Mouse (Mus musculus) stomach, embryonic 14.5 days (tissue): ENCODE measurements around the gene Derl3. TPM values are rescaled to one million over a fixed set of nuclear protein-coding genes. Genes with fewer than 3 reads are reported as not detected.

Source experiments
- ATAC-seq: fragments of 200-750 bp; cut with Nextera tagmentation; 2 replicates; pipeline ENCODE4 v1.8.0; 2017; ENCODE audit warnings: low read depth, moderate TSS enrichment; ENCODE audit not compliant: insufficient number of reproducible peaks, insufficient read depth, low FRiP score
- H3K27ac ChIP-seq: fragments of 300-500 bp; sonication (generic); 2 replicates; pipeline ENCODE4 v1.5.1; 2014; ENCODE audit warnings: mild to moderate bottlenecking, low read length, moderate library complexity, mixed read lengths
- H3K27me3 ChIP-seq: fragments of 300-500 bp; sonication (generic); 2 replicates; pipeline ENCODE4 v1.6.1; 2014; ENCODE audit warnings: low read length, control low read depth, mixed read lengths; ENCODE audit not compliant: control insufficient read depth, insufficient read depth
- H3K36me3 ChIP-seq: fragments of 300-500 bp; sonication (generic); 2 replicates; pipeline ENCODE4 v1.6.1; 2014; ENCODE audit warnings: mild to moderate bottlenecking, control low read depth, low read length, moderate library complexity, mixed read lengths; ENCODE audit not compliant: control insufficient read depth, insufficient read depth
- H3K4me1 ChIP-seq: fragments of 300-500 bp; sonication (generic); 2 replicates; pipeline ENCODE4 v1.6.1; 2014; ENCODE audit warnings: low read length, control low read depth, mixed read lengths; ENCODE audit not compliant: control insufficient read depth, insufficient read depth
- H3K4me2 ChIP-seq: fragments of 300-500 bp; sonication (generic); replicated peaks from 2 replicates; pipeline ENCODE4 v1.6.1; 2014; ENCODE audit warnings: low read depth, low read length, control low read depth
- H3K4me3 ChIP-seq: fragments of 300-500 bp; sonication (generic); 2 replicates; pipeline ENCODE4 v1.5.1; 2014; ENCODE audit warnings: low read depth, low read length, control low read depth
- H3K9ac ChIP-seq: fragments of 300-500 bp; sonication (generic); replicated peaks from 2 replicates; pipeline ENCODE4 v1.6.1; 2014; ENCODE audit warnings: low read depth, mild to moderate bottlenecking, control low read depth, low read length, moderate library complexity, mixed read lengths
- H3K9me3 ChIP-seq: fragments of 300-500 bp; sonication (generic); 2 replicates; pipeline ENCODE4 v1.6.1; 2016; ENCODE audit warnings: low read depth, low read length, control low read depth; ENCODE audit not compliant: control insufficient read depth
- whole genome bisulfite sequencing: fragments of 180-500 bp; shearing (Covaris S2); extraction: QIAGEN DNeasy Blood & Tissue Kit; methylation state at CpG from one replicate; pipeline ENCODE4 v1.1.7; 2014; 5-methylcytosine and 5-hydroxymethylcytosine counted together
- polyA plus RNA-seq: library from polyadenylated mRNA; unstranded; fragments of >200 nt; fragmentation: Nextera tagmentation; extraction: Ambion mirVana; gene quantifications from 2 replicates; pipeline ENCODE4 v1.2.1, GENCODE M21; 2014

Gene Derl3
- polyA plus RNA-seq, 1 experiment from 2014 or later: 2.3 TPM

- 43% methylated on average over 8 of the region's 8 CpGs for WGBS
- H3K9ac ChIP-seq: no peak overlapping the region
- no peak for ATAC-seq
- H3K27me3 ChIP-seq: no peaks in the 10 kb centered on the region
- no peak overlapping the region for H3K27ac ChIP-seq
- no peaks in the 10 kb centered on the region for H3K36me3 ChIP-seq
- peaks cover 9% of the 10 kb centered on the region; the same call in 1 of the 2 replicates for H3K4me1 ChIP-seq
- H3K4me2 ChIP-seq: no peak overlapping the region
- no peaks in the 10 kb centered on the region for H3K9me3 ChIP-seq
- no peak overlapping the region for H3K4me3 ChIP-seq
Observed at GRCm38 (mm10) chr10:75889406-75890153, 3.6 kb upstream of the Derl3 start.

DNA sequence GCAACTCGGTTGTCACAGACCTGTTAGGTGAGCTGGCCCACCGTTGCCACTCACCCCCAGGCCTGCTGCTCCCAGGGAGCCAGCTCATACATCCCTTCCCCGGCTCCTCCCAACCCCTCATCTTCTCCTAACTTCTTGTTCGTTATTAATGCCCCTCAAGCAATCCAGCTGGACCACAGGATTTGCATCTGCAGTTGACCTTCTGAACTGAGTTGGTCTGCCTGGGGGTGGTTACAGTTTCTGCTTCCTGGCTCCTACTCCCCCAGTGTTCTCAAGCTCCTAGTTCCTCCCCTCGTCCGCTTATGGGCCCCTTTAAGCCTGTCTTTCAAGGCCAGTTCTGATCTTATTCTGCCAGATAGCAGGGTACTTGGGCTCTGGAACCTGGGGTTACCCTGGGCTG lies 1.4 kb downstream of the Derl3 start:
- 70% methylated on average over 6 of the region's 6 CpGs for WGBS
- Histone ChIP-seq H3K4me2 (no peak overlapping the region), H3K36me3 (peaks cover 42% of the 10 kb centered on the region), H3K27me3 (no peaks in the 10 kb centered on the region), H3K9me3 (no peaks in the 10 kb centered on the region), H3K4me3 (no peak overlapping the region), H3K4me1 (peaks cover 9% of the 10 kb centered on the region; the same call in 1 of the 2 replicates), H3K27ac (no peak overlapping the region), H3K9ac (no peak overlapping the region)
- ATAC-seq: no peak

DNA sequence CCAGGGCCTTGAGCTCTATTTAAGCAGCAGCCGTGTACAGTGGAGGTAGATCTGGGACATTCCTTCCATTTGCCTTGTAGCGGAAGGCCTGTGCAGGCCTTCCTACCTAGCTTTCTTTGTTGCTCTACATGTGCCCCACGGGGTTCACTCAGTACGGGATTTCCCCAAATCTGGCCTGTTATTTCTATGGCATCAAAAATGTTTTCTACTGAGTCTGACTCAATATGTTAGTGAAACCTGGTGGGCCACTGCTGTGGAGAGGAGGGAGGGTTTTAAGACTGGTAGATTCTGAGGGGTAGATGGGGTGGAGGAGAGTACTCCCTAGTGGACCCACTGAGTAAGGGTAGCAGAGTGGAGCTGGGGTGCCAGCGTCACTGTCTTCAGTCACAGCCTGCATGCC lies 2.5 kb downstream of the Derl3 start:
- H3K27ac ChIP-seq: no peak overlapping the region
- no peak overlapping the region for H3K4me3 ChIP-seq
- ATAC-seq: no peak
- no peak overlapping the region for H3K9ac ChIP-seq
- H3K4me2 ChIP-seq: no peak overlapping the region
- no peaks in the 10 kb centered on the region for H3K9me3 ChIP-seq
- H3K4me1 ChIP-seq: peaks cover 9% of the 10 kb centered on the region; the same call in 1 of the 2 replicates
- H3K27me3 ChIP-seq: no peaks in the 10 kb centered on the region
- 93% methylated on average over 5 of the region's 5 CpGs for WGBS
- H3K36me3 ChIP-seq: peaks cover 49% of the 10 kb centered on the region

DNA sequence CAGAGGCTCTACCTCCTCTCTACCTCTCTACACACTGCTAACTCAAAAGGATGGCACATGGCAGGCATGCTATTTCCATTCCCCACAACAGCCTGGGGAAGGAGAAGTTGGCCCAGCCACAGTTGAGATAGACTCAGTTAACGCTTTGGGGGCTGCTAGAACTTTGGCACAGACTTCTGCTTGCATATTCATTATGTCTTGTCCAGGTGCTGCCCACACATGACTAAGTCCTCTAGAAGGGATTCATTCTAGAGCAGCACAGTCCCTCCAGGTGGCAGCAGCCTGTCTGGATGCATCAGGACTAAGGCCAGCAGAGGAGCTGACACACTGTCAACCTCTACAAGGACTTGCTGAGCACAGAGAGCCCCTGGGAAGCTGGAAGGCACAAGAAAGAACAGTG lies 3.0 kb downstream of the Derl3 start:
- Histone ChIP-seq H3K9me3 (no peaks in the 10 kb centered on the region), H3K4me3 (no peak overlapping the region), H3K4me1 (peaks cover 9% of the 10 kb centered on the region; the same call in 1 of the 2 replicates), H3K27ac (no peak overlapping the region), H3K9ac (no peak overlapping the region), H3K36me3 (peaks cover 54% of the 10 kb centered on the region), H3K27me3 (no peaks in the 10 kb centered on the region), H3K4me2 (no peak overlapping the region)
- 97% methylated on average over 1 of the region's 1 CpGs for WGBS
- no peak for ATAC-seq

- no peaks in the 10 kb centered on the region for H3K27me3 ChIP-seq
Observed at GRCm38 (mm10) chr10:75897373-75897772, 4.2 kb downstream of the Derl3 start.

DNA sequence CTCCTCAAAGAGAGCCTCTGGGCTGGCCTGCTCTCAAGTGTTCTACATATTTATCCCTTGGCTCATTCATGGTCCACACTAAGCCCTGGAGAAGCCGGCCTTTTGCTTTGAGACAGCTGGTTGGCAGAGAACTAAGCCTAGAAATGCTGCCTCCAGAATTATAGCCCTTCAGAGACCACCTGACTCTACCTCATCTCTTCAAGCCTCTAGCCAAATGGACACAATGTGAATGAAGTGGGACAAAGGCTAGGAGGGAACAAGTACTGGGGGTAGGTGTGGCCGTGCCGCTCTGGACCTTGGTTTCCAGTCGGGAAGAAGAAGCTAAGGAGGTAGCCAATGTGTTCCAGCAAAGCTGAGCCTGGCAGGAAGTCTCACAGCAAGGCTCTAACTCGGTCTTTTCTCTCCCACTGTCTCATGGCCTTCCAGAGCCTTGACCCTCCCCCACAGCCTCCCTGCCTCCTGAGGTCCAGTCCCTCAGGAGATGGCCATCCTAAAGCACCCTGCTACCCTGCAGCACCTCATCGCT lies 4.9 kb downstream of the Derl3 start:
- H3K27ac ChIP-seq: no peak overlapping the region
- 76% methylated on average over 6 of the region's 6 CpGs for WGBS
- no peak overlapping the region for H3K4me2 ChIP-seq
- no peak overlapping the region for H3K9ac ChIP-seq
- H3K4me1 ChIP-seq: 0 out of 2 replicates have a peak, but pooled peaks cover 5% of the 10 kb centered on the region
- no peak for ATAC-seq
- no peaks in the 10 kb centered on the region for H3K27me3 ChIP-seq
- H3K36me3 ChIP-seq: peaks cover 73% of the 10 kb centered on the region
- H3K9me3 ChIP-seq: no peaks in the 10 kb centered on the region
- no peak overlapping the region for H3K4me3 ChIP-seq

More at GRCm38 (mm10) chr10:75897373-75897772, 4.2 kb downstream of the Derl3 start:
- H3K9ac ChIP-seq: no peak overlapping the region
- H3K4me3 ChIP-seq: no peak overlapping the region
- peaks cover 65% of the 10 kb centered on the region for H3K36me3 ChIP-seq
- no peak for ATAC-seq
- WGBS: 49% methylated on average over 6 of the region's 6 CpGs
- no peaks in the 10 kb centered on the region for H3K9me3 ChIP-seq
- H3K27ac ChIP-seq: no peak overlapping the region
- peaks cover 9% of the 10 kb centered on the region; the same call in 1 of the 2 replicates for H3K4me1 ChIP-seq
- H3K4me2 ChIP-seq: no peak overlapping the region

GRCm38 (mm10) chr10:75898846-75899245 lies 5.6 kb downstream of the Derl3 start:
- Histone ChIP-seq H3K4me3 (no peak overlapping the region), H3K36me3 (peaks cover 80% of the 10 kb centered on the region), H3K4me2 (no peak overlapping the region), H3K9ac (no peak overlapping the region), H3K27me3 (no peaks in the 10 kb centered on the region), H3K4me1 (no peaks in the 10 kb centered on the region), H3K27ac (no peak overlapping the region), H3K9me3 (no peaks in the 10 kb centered on the region)
- ATAC-seq: no peak
- 68% methylated on average over 3 of the region's 3 CpGs for WGBS

GRCm38 (mm10) chr10:75904391-75904790 lies 11.2 kb downstream of the Derl3 start:
- Histone ChIP-seq H3K4me3 (no peak overlapping the region), H3K36me3 (peaks cover 86% of the 10 kb centered on the region), H3K9ac (no peak overlapping the region), H3K27me3 (no peaks in the 10 kb centered on the region), H3K4me1 (no peaks in the 10 kb centered on the region), H3K9me3 (no peaks in the 10 kb centered on the region), H3K4me2 (no peak overlapping the region), H3K27ac (no peak overlapping the region)
- WGBS: 95% methylated on average over 5 of the region's 5 CpGs
- ATAC-seq: no peak
